Mouse (Mus musculus) G1E (cell line): ENCODE measurements around the gene Nags. TPM values are rescaled to one million over a fixed set of nuclear protein-coding genes. Genes with fewer than 3 reads are reported as not detected.

Experiments used
- ATAC-seq: 2 replicates; pipeline ENCODE4 v1.8.0; 2016; ENCODE audit warnings: mild to moderate bottlenecking; ENCODE audit not compliant: insufficient number of reproducible peaks, poor library complexity, low FRiP score, severe bottlenecking; ENCODE audit errors: extremely low read depth
- DNase-seq: peaks from one replicate; pipeline ENCODE4 v3.0.0; 2012; ENCODE audit warnings: low spot score
- H3K27me3 ChIP-seq: 2 replicates; pipeline ENCODE4 v1.6.1; 2012; ENCODE audit warnings: mild to moderate bottlenecking, low read length, inconsistent platforms; ENCODE audit not compliant: insufficient read depth
- H3K36me3 ChIP-seq: replicated peaks from 2 replicates; pipeline ENCODE3; 2012; ENCODE audit warnings: mild to moderate bottlenecking, inconsistent platforms
- H3K4me1 ChIP-seq: 2 replicates; pipeline ENCODE4 v1.6.1; 2012; ENCODE audit warnings: low read depth, low read length, inconsistent platforms, mixed read lengths; ENCODE audit not compliant: insufficient read depth
- H3K4me3 ChIP-seq: 2 replicates; pipeline ENCODE4 v1.5.1; 2012; ENCODE audit warnings: low read depth, mild to moderate bottlenecking, inconsistent platforms, low read length, moderate library complexity, mixed read lengths
- H3K9me3 ChIP-seq: replicated peaks from 2 replicates; pipeline ENCODE4 v1.6.1; 2012; ENCODE audit warnings: inconsistent platforms
- CTCF ChIP-seq: IDR thresholded peaks from 2 replicates; pipeline ENCODE4 v1.5.1; 2012; ENCODE audit warnings: low read depth, low read length, inconsistent platforms, mixed read lengths
- GATA1 ChIP-seq: IDR thresholded peaks from 2 replicates; pipeline ENCODE4 v1.6.1; 2012; ENCODE audit warnings: borderline replicate concordance, low read length, inconsistent platforms, mixed read lengths
- GATA2 ChIP-seq: IDR thresholded peaks from 2 replicates; pipeline ENCODE4 v1.6.1; 2012; ENCODE audit warnings: low read depth, low read length, inconsistent platforms, borderline replicate concordance
- POLR2AphosphoS5 ChIP-seq: IDR thresholded peaks from 2 replicates; pipeline ENCODE4 v1.6.1; 2012; ENCODE audit warnings: low read depth, low read length, inconsistent platforms; ENCODE audit not compliant: insufficient replicate concordance
- TAL1 ChIP-seq: conservative IDR thresholded peaks from 2 replicates; pipeline ENCODE4 v1.6.1; 2012; ENCODE audit warnings: low read depth, low read length, inconsistent platforms, mixed read lengths
- polyA plus RNA-seq: library from polyadenylated mRNA; stranded (reverse); fragments of >175 nt; gene quantifications from 2 replicates; pipeline ENCODE4 v1.2.3, GENCODE M21; 2012
- total RNA-seq, 2 experiments: library from RNA; stranded (forward) in 1 of 2; stranded (reverse) in 1 of 2; fragments of 200-1000 nt in 1 of 2; fragments of >200 nt in 1 of 2; fragmentation: Nextera tagmentation in 1 of 2; gene quantifications; 2 replicates each; pipeline ENCODE4 v1.2.3; 2014 to 2017

The Nags gene
- total and polyA plus RNA-seq, 3 experiments: not detected

- Histone ChIP-seq H3K9me3 (no peaks in the 10 kb centered on the region), H3K27me3 (peaks cover 6% of the 10 kb centered on the region; the same call in 1 of the 2 replicates), H3K36me3 (no peaks in the 10 kb centered on the region), H3K4me1 (peaks cover 41% of the 10 kb centered on the region), H3K4me3 (peak overlapping the region; percentile 60; the same call in 1 of the 2 replicates)
- ATAC-seq: no peak
- DNase-seq: peak; percentile 54
- TF ChIP-seq CTCF (no peak), GATA2 (no peak), POLR2AphosphoS5 (no peak), TAL1 (no peak), GATA1 (no peak)
Observed at GRCm38 (mm10) chr11:102137625-102138446, 7.5 kb upstream of the Nags start.

DNA sequence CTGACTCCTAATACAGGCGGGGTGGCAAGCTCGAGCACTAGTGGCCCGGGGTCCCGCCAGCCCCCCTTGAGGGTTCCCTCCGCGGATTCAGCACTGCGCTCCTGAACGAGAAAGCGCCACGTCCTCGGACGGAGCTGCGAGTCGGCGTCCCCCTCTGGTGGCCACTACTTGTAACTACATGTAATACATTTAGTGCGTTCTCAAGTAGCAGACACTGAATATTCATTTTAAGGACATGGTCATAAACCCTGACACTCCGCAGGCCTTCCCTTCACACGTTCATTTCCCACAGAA lies 6.9 kb upstream of the Nags start:
- DNase-seq: peak; percentile 57
- H3K27me3 ChIP-seq: peaks cover 7% of the 10 kb centered on the region; the same call in 1 of the 2 replicates
- TF ChIP-seq GATA2 (no peak), CTCF (peak; percentile 82)

DNA sequence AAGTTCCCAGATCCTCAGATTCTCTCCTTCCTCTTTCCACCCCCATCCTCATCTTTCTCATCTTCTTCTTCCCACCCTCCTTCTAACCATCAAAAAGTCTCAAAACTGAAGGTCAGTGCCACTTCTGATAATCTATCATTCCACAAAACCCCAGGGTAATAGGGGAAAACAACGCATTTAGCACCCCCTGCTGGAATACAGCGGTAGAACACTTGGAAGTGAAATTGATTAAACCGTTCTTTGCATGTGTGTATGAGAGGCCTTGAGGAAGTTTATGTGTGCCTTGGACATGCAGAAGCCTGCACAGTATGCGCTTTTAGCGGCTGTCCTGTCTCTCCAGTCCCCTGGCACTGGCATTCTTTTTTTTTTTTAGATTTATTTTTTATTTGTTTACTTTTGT lies 4.8 kb upstream of the Nags start:
- Histone ChIP-seq H3K27me3 (peaks cover 13% of the 10 kb centered on the region; the same call in 1 of the 2 replicates), H3K4me3 (no peak overlapping the region), H3K36me3 (no peaks in the 10 kb centered on the region), H3K9me3 (peaks cover 2% of the 10 kb centered on the region), H3K4me1 (peaks cover 26% of the 10 kb centered on the region)
- TF ChIP-seq TAL1: no peak
- peak; percentile 58 for TF ChIP-seq CTCF
- TF ChIP-seq POLR2AphosphoS5: no peak
- DNase-seq (peak; percentile 60), ATAC-seq (no peak)

More for the DNA sequence above, 6.9 kb upstream of the Nags start:
- Histone ChIP-seq H3K36me3 (no peaks in the 10 kb centered on the region), H3K9me3 (no peaks in the 10 kb centered on the region), H3K4me1 (peaks cover 40% of the 10 kb centered on the region), H3K4me3 (peak overlapping the region; percentile 60; the same call in 1 of the 2 replicates)
- ATAC-seq: no peak

GRCm38 (mm10) chr11:102142355-102142754 lies 3.0 kb upstream of the Nags start:
- DNase-seq: no peak
- ATAC-seq: no peak
- H3K4me1 ChIP-seq: peaks cover 27% of the 10 kb centered on the region
- TF ChIP-seq GATA2: no peak
- no peak for TF ChIP-seq TAL1
- TF ChIP-seq GATA1: no peak
- TF ChIP-seq CTCF: no peak
- TF ChIP-seq POLR2AphosphoS5: no peak
- peaks cover 9% of the 10 kb centered on the region for H3K9me3 ChIP-seq
- peaks cover 30% of the 10 kb centered on the region; the same call in 1 of the 2 replicates for H3K27me3 ChIP-seq
- H3K36me3 ChIP-seq: no peaks in the 10 kb centered on the region
- H3K4me3 ChIP-seq: no peak overlapping the region

GRCm38 (mm10) chr11:102144957-102145470 lies 299 bp upstream of the Nags start:
- Histone ChIP-seq H3K27me3 (peaks cover 52% of the 10 kb centered on the region), H3K4me1 (peaks cover 14% of the 10 kb centered on the region), H3K36me3 (no peaks in the 10 kb centered on the region), H3K9me3 (peaks cover 9% of the 10 kb centered on the region), H3K4me3 (no peak overlapping the region)
- no peak for TF ChIP-seq GATA2
- no peak for TF ChIP-seq TAL1
- TF ChIP-seq GATA1: no peak
- no peak for TF ChIP-seq CTCF
- no peak for TF ChIP-seq POLR2AphosphoS5
- DNase-seq (no peak), ATAC-seq (no peak)

DNA sequence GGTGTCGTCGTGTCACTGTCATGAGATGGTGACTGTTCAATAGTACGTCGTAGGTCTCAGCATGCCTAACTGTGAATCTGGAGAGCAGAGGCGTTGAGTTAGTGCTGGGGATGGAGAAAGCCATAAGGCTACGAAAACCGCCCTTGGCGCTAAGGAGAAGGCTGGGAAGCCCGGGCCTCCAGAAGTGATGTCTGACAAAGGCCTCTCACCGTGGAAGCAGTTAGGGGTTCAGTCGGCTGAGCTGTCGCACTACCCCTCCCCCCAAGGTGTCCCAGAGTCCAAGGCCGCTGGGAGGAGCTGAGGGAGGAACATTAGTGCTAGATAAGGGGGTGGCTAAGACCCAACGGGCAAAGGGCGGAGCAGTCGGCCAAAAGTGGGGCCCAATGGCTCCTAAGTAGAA lies 692 bp downstream of the Nags start:
- peaks cover 9% of the 10 kb centered on the region for H3K9me3 ChIP-seq
- H3K4me1 ChIP-seq: peaks cover 14% of the 10 kb centered on the region
- no peak overlapping the region for H3K4me3 ChIP-seq
- DNase-seq (no peak), ATAC-seq (no peak)
- TF ChIP-seq GATA1 (no peak), CTCF (no peak), POLR2AphosphoS5 (no peak), GATA2 (no peak)
- H3K36me3 ChIP-seq: no peaks in the 10 kb centered on the region
- peaks cover 52% of the 10 kb centered on the region for H3K27me3 ChIP-seq
